Mouse (Mus musculus): ENCODE results near the gene Ddit4.
A peak's percentile ranks its signal among the peaks of the same experiment; 100 is the strongest.

Ddit4 gene

DNA sequence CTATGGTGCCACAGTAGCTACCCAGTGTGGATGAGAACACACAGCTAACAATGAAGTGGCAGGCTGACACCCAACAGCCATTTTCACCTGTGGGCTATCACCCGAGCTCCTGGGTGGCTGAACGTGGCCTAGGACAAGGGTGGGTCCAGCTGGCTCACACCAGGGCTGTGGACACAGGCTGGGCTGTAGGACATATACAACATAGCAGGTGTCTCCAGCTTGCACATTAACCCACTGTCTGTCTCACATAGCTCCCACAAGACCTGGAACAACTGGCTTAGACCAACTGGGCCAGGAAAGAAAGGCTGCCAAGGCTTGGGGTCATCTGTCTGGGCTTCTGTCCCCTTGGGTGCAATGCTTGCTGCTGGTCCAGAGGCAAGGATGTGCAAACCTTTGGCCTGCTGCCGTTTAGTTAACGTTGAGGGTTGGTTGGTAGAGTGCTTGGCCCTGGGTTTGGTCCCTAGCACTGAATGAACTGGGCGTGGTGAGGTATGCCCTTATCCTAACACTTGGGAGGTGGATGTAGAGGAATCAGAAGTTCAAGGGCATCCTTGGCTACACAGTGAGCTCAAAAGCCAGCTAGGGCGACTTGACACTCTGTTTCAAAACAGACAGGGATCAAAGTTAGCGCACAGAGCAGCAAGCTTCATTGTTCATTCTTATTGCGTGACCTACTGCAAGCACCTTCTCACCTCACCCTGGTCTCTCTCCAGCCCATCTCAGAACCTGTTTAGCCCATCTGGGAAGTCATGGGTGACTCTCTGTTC, 36.3 kb downstream of the Ddit4 start:
- peak in 1 of 2 experiments; percentile 9 for DNase-seq

DNA sequence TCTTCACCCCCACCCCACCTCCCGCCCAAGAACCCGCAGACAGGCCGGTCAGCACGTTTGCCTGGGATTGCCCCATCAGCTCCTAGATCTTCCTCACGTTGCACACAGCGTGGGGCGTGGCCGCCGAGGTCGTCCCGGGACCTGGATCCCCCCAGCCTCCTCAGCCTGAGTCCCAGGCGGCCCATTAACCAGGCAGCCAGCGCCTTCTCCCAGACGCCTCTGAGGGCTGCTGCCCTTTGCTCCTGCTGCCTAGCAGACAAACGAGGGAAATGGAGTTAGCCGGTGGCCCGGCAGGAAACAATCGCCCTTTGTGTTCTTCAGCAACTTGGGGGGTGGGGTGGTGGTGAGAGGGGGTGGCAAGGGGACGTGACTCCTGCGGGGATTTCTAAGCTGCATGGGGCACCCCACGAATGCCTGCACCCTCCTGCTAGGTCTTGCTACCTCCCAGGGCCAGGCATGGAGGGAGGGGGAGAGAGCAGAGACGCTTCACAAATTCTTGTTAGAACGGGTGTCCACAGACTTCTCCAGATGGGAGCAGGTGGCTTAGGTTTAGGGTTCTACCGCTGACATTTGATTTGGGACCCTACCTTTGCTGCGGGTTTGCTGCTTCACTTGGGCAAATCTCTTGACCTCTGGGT, 40.0 kb downstream of the Ddit4 start:
- DNase-seq = peak; percentile 70 to 83

DNA sequence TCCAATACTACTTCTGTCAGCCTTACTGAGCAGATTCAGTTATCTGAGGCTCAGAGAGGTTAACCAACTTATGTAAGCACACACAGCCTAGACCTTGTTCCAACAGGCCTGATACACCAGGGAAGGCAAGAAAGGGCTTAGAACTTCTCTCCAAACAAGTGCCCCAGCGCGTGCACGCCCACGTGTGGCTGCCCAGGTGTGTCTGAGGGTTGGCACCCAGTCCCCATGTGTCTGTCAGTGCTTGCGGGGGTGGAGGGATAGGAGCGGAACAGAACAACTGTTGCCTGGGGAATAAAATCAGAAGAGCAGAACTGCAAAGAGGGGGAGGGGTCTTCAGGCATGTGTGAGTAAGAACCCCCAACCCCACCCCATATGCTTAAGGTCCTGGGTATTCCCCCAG, 40.5 kb downstream of the Ddit4 start:
- peak in 1 of 2 experiments; percentile 55 for DNase-seq

DNA sequence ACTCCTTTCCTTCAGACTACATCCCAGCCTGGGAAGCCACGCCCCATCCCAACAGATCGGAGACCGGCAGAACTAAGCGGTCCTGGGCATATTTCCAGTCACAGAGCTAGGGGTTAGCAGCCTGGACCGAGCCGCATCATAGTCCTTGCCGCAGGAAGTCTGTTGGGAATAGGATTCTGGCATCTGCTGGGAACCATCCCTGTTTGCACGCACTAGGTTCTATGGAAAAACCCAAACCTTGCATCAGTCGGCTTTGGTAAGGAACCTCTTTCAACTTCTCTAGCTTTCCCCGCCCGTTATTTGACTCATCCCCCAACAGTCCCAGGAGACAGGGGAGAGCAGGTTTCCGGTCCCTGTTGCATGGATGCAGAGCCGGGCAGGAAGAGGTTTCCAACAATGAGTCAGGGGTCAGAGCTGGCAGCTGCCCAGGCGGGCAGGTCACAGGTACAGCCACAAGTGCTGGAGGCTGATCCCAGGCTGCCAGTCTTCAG, 42.2 kb downstream of the Ddit4 start:
- peak; percentile 74 to 84 for DNase-seq

DNA sequence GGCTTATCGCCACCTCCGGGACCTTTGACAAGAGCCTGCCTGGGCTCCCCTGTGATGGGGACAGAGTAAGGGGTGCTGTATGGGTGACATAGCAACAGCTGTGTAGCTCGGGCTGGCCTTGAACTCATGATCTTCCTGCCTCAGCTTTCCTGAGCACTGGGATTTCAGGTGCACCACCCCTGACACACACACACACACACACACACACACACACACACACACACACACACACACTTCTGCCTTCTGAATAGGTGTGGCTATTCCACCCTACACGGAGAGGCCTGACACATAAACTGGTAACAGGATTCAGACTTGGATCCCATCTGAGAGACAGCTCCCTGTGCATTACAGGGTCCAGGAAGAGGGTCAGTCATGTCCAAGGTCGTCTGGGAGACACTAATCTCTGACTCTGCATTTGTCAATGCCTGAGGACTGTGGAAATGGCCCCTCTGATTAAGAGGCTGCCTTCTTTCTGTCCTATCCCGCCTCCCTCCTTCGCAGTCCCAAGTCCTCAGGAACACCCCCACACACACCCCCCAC, 42.8 kb downstream of the Ddit4 start:
- peak in 1 of 2 experiments; percentile 9 for DNase-seq

DNA sequence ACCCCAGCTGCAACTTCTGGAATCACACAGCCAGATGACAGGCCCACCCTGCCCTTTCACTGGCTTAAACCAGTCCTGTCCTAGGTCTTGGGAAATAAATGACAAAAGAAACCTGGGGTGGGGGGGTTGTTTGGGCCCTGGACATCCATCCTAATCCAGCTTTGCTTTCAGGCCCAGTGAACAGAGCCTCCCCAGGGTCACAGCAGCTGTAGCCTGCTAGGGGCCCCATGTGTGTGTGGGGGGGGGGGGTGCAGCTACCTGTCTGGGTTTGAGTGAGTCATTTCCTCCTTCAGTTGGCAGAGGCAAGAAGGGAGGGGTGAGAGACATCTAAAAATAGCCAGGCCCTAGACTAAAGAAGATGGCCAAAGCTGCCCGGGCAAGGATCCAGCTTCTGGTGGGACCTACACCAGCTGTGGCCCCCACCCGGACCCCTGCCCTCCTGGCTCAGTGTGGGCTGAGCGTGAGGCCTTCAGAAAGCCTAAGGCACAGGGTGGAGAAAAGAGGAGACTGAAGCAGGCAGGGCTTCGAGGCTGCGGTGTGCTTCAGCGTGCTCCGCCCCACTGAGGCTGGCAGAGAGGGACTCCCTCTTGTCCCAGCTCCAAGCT, 43.8 kb downstream of the Ddit4 start:
- DNase-seq = peak in 1 of 2 experiments; percentile 62

DNA sequence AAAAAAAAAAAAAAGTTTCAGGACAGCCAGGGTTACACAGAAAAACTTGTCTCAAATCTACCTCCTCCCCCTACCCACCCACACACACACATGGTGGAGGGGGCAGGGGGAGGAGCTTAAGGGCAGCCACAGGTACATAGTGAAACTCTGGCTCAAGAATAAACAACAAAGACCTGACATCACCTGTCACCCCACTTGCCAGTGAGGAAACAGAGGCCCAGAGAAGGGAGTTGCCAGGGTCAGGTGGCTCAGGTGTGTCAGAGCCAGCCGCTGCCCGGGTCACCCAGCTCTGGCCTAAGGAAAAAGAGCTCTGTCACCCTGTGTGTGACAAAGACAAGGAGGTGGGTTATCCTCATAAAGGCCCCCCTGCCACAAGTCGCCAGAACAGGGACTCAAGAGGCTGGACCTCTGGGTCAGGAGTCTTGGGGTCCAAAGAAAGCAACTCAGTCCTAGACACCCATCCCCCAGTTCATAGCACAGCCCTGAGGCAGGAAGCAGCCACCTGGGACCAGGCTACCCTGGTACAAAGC, 44.5 kb downstream of the Ddit4 start:
- peak in 1 of 2 experiments; percentile 35 for DNase-seq

DNA sequence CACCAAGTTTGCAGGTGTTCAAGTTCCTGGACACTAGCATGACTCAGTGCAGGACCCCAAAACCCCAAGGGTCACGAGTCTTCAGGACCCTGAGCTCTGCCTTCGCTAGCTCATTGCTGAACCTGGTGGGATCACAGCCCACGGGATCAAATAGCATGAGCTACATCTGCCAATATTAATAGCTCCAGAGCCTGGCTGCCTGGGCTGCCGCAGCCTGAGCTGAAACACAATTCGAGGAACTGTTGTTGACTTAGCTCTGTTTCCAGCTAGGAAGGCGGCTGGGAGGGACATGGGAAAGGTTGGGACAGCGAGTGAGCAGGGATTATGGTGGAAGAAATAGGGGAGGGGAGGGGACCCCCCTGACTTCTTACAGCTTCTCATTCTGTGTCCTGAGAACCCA, 48.5 kb downstream of the Ddit4 start:
- DNase-seq = no peak

DNA sequence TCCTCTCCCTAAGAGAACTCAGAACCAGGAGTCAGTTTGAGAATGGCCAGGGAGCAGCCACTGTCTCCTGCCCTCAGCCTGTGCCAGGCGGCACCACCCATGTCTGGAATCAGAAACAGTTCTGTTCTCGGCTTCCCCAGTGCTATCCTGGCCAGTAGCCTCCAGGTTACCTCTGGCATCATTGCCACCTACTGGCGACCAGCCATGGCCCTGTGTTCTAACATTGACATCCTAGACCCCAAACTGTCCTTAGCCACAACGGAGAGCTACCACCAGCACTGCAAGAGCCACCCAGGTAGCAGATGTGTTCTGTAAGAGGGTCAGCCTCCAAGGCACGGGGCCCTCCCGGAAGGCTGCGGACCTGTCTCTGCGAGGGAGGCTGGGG, 49.0 kb downstream of the Ddit4 start:
- DNase-seq = peak in 1 of 2 experiments; percentile 22

DNA sequence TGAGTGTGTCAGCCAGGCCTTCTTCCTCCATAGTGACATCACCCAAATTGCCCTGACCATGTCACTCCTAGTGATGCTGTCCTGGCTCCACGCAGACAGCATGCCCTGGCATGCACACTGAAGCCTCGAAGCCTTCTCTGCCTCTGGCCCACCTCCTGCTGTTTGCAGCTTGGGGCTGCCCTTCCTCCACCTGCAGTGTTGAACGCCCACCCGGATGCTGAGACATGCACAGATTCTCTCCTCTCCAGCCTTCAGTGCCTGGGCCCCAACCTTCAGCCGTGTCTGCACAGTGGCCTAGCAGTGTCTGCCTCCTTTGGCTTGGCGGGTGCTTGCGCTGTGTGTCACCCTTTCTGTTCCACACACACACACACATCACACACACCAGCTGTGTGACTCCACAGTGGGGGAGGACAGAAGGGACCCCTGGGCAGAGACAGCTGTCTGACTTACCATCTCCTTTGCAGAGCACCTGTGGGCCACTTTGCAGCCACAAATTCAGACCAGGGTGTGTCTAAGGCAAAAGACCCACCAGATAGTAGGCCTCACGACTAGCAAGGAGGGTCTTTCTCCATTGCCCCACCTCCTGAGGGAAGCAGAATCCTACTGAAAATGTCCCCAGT, 49.5 kb downstream of the Ddit4 start:
- DNase-seq = peak in 1 of 2 experiments; percentile 40

DNA sequence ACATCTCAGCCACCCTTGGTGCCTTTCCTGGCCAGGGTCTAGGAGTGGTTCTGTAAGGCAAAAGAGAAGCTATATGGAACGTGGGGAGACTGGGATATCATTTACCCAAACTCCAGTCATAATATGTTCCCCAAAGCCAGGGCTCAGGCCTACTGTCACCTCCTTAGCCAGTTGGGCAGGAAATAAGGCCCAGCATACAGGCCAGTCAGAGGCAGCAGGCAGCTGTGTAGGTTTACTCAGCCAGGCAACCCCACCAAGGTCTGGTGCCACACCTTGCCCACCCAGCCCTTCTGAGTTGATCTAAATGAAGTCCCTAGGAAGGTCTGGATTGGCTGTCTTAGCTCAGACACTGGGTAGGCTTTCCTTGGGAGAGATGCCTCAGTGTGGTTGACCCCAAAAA, 50.2 kb downstream of the Ddit4 start:
- no peak for DNase-seq

DNA sequence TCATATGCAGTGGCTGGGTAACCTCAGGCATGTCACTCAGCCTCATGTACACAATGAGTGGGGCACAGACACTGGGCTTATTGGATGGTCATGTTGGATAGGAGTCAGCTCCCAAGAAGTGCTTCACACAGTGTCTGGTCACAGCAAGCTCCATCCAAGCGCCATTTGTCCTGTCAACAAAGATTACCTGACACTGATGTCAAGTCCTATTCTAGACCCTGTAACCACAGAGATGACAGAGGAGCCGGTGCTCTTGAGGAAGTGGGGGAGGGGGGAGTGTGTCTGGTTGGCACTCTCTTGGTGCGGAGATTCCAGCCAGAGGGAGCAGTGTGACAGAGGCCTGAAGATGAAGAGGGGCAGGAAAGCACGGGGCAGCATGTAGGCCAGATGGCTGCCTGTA, 50.7 kb downstream of the Ddit4 start:
- peak in 1 of 2 experiments; percentile 21 for DNase-seq

DNA sequence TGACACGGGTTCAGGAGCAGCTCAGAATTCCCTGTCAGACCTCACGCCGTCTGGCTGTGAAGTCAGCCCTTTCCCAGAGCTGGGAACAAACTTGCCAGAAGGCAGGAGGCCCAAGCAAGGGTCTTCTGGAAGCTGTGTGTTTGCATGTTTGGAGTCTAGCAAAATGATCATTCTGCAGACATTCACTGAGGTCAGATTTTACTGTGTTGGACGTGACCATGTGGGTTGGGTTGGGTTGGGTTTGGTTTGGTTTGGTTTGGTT, 51.5 kb downstream of the Ddit4 start:
- DNase-seq = no peak

Data from kidney, postnatal 4 days (tissue).